Mouse (Mus musculus) spleen, postnatal 0 days (tissue): ENCODE results near the gene 1500011B03Rik. TPM values are rescaled to one million over a fixed set of nuclear protein-coding genes. Genes with fewer than 3 reads are reported as not detected.

Source experiments
- polyA plus RNA-seq: library from polyadenylated mRNA; unstranded; fragments of >200 nt; fragmentation: Nextera tagmentation; extraction: Ambion mirVana; gene quantifications from 2 replicates; pipeline ENCODE4 v1.2.1, GENCODE M21; 2015

1500011B03Rik gene
- polyA plus RNA-seq, result 86.2 and 97.3 TPM in 2 replicates

GRCm38 (mm10) chr5:114822796-114823688 lies at the start of gene 1500011B03Rik:
1500011B03Rik (minus strand) TSS chr5:114823468.

GRCm38 (mm10) chr5:114858582-114858981 lies 35.3 kb upstream of the 1500011B03Rik start, which contains the start of gene Gm9936:
Gm9936 (minus strand) TSS chr5:114858682.

GRCm38 (mm10) chr5:114853364-114853763 lies 30.1 kb upstream of the 1500011B03Rik start, which contains the start of gene 4930519G04Rik:
4930519G04Rik (plus strand) TSS chr5:114853664.

GRCm38 (mm10) chr5:114775056-114775979 lies 48.0 kb downstream of the 1500011B03Rik start, which contains the start of gene Git2:
Git2 (minus strand) TSS chr5:114775517.

GRCm38 (mm10) chr5:114774403-114775051 lies 48.7 kb downstream of the 1500011B03Rik start, which contains the start of gene Ankrd13a:
Ankrd13a (plus strand) TSS chr5:114774677.

Other genes starting within 250 kb of the 1500011B03Rik start
- gene Trpv4, start 165.0 kb downstream of the 1500011B03Rik start, polyA plus RNA-seq, result 0.79 and 1.4 TPM in 2 replicates
- gene Gltp, start 132.5 kb downstream of the 1500011B03Rik start, polyA plus RNA-seq, result 51.1 and 60.1 TPM in 2 replicates
- gene Tchp, start 115.7 kb downstream of the 1500011B03Rik start, polyA plus RNA-seq, result 7.1 and 7.6 TPM in 2 replicates
- 70.7 and 71.6 TPM in 2 replicates for gene Ankrd13a, start 48.8 kb downstream of the 1500011B03Rik start, polyA plus RNA-seq
- 27.4 and 31.5 TPM in 2 replicates for gene Git2, start 48.0 kb downstream of the 1500011B03Rik start, polyA plus RNA-seq
- not detected in 2 replicates for gene 4930519G04Rik, start 30.2 kb upstream of the 1500011B03Rik start, polyA plus RNA-seq
- gene Gm9936, start 35.2 kb upstream of the 1500011B03Rik start, polyA plus RNA-seq, result not detected in 2 replicates
- 16.7 and 27.2 TPM in 2 replicates for gene Oasl2, start 73.5 kb upstream of the 1500011B03Rik start, polyA plus RNA-seq
- 4.0 and 4.1 TPM in 2 replicates for gene Oasl1, start 99.8 kb upstream of the 1500011B03Rik start, polyA plus RNA-seq
- 26.3 and 32.0 TPM in 2 replicates for gene 2210016L21Rik, start 118.7 kb upstream of the 1500011B03Rik start, polyA plus RNA-seq
- 0.05 and 0.08 TPM in 2 replicates for gene Hnf1a, start 147.6 kb upstream of the 1500011B03Rik start, polyA plus RNA-seq
- gene Sppl3, start 187.7 kb upstream of the 1500011B03Rik start, polyA plus RNA-seq, result 13.1 and 13.9 TPM in 2 replicates